Mouse (Mus musculus): ENCODE measurements around the gene Irak4.

Gene Irak4

DNA sequence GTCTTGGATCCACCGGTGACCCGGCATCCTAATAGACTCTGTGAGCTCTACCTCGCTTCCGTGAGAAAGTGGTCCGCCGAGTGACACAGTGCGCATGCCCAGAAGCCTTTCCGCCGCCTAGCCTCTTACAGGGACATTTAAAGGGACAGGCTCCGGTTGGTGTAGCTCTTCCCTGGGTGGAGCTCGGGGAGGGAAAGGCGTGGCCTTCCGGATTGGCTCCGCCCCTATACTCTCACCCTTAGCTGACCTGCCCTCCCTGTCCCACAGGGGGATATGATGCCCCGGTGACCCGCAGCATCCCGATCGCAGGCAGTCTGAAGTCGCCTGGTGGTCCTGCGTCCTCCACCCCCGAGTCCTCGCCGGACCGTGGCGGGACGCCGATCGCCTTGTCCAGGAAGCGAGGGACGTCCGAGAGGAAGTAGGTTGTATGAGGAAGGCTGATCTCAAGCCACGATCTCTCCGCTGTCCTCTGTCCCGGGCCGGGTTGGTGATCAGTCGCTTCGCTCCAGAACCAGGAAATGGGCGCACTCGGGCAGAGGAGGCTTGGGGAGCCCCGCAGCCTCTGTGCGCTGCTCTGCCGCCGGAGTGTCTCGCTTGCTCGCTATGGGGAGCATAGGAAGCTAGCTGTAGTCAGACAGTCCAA, at the start of gene Irak4, which contains the start of gene Pus7l:
Irak4 (plus strand) TSS at position 235 of the 643 bp plus-strand sequence.
Pus7l (minus strand) TSS at position 139 of the 643 bp plus-strand sequence.
- DNase-seq, result peak; percentile 97

DNA sequence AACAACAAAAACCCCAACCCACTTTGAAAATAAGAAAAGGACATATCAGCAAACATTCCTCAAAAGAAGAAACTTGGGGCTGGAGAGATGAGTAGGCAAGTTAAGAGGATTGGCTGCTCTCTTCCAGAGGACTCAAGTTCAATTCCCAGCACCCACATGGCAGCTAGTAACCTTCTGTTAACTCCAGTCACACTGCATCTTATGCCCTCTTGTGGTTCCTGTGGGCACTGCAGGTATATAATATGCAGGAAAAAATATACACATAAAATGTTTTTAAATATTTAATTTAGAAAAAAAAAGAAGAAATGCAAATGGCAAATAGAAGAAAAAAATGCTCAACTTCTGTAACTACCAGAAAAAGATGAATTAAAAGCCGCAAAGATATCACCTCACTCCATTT, 49.0 kb upstream of the Irak4 start:
- DNase-seq, result no peak

DNA sequence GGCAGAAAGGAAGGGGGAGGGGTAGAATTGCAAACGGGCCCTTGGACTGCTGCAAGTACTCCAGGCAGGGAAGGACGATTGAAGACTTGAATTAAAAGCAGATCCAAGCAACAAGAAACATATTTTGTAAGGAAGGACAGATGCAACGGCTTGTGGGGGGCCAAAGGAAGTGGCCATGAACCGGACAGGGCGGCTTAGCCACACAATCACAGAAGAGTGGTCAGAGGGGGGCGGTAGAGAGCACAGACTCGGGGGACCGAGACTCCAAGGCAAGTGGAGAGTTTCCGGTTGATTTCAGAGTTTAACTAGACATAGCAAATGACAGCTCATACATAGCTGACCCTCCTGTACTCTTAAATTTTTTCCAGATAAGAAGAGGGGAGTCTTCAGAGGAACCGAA, 47.5 kb upstream of the Irak4 start:
- no peak for DNase-seq

DNA sequence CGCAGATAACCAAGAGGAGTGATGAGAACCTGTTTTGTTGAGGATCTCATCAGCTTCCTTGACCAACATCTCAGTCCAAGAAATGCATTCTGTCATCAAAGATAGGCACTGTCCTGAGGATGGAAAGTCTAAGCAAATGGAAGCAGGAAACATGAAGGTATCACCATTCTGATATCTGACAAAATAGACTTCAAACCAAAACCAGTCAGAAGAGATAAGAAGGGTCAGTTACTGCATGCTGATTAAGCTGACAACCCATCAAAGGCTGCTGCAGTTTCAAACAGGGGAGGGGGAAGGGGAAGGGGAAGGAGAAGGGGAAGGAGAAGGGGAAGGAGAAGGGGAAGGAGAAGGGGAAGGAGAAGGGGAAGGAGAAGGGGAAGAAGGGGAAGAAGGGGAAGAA, 44.2 kb upstream of the Irak4 start:
- no peak for DNase-seq

DNA sequence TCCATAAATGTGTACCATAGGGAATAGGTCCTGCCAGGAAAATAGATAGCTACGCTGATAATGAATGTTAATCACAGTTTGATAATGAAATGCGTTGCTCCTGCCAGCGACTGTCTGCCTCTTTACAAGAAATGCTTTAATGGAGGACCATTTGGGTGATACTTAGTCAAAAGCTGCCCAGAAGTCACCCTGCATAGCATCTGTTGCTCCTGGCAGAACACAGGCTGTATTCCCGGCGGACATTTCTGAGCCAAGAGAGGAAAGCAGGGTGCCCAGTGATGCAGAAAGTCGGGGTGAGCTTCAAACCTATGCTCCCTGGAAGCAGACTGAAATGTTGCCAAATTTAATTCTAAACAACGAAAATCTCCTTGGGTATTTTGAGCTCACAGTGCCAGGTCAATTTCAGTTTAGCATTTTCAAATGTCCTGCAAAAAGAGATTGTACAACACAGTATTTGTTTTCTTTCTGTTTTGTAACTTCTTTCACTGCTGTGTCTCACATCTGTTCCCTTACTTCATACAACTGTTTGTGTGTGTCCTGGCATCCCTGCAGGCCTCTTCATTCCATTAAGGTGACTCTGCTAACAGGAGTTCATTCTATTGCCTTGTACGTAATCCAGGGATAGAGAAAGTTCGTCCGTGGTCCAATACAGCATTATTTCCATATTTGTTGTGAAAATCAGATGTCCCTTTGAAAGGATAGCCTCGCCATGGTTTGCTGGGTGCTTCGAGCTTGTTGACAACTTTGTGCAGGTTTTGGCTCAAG, 39.8 kb upstream of the Irak4 start:
- DNase-seq, result no peak

DNA sequence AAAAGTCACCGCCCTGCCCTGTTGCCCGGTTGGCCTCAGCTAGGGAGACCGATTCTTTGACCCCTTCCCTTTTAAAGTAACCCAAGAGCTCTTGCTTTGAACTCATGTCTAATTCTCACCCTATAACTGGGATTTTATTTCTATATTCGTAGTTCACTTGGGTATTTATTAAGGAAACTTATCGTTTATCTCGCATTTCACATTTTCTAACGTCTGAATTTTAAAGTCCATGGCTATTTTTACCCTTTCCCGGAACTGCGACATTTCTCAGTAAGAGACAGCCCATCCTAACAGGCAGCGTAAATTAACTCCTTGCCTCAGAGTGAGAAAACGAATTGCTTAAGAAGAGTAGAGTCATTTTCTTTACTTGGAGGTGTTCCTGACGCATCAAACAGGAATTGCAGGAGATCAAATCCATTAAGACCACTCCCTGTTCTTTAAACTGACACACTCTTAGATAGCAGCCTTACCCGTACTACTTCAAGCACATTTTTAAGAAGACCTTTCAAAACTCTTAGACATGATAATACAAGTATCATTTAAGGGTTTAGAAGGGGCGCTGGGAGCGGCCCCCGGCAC, 25.4 kb upstream of the Irak4 start:
- DNase-seq, result no peak

DNA sequence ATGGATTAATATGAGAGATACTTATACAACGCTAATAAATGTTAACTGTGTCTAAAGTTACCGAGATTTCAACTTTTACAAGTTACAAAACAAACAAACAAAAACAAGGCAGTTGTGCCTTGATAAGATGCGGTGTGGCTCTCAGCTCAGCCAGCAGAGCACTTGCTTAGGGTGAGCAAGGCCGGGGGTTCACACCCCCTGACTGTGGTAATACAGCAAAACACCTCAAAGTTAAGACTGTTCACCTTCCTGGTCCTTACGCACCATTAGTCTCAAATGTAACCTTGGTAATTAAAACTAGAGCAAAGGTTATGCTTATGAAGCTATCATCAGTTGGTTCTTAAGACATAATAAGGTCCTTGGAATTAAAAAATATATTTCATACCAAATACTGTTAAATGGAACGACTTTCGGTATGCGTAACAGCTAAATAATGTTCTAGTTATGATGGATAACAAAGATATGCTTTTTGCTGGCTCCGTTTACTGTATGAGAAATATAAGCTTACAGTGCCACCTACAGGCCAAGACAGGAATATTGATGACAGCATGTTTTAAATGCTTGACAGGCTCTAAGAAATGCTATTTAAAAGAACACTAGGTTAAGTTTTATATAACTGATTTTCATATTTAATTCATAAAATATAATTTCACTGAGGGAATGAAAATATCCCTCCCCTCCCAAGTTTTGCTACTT, 23.1 kb upstream of the Irak4 start:
- DNase-seq, result no peak

DNA sequence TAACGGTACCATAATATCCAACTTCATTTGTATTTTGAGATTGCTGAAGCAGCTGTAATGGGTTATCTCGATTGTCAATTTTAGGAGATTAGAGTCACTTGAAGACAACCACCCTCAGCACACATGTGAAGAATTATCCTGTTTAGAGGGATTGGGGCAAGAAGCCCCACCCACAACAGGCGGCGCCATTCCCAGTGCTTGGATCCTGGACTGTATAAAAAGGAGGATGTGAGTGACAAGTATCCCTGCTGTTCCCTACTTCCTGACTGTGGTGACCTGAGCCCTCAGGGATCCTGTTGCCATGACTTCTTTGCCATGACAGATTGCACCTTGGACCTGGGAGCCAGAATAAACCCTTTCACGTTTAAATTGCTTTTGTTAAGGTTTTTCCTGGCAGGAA, 22.5 kb upstream of the Irak4 start:
- no peak for DNase-seq

DNA sequence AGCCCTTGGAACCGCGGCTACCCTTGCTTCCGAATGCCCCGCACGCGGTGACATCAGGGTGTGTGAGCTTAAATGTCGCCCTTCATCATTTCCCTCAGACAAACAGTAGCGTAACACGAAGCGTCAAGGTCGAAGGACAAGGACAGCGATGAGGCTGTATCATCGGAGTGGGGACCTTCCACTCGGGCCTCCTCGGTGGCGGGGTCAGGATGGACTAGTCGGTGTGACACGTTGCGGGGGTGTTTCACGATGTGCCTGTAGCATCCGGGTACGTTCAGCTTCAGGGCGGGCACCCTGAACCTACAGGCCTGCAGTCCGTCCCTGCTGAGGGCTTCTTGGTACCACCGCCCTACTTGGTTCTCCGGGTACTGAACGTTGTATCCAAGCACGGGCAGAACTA, 20.2 kb upstream of the Irak4 start:
- no peak for DNase-seq

DNA sequence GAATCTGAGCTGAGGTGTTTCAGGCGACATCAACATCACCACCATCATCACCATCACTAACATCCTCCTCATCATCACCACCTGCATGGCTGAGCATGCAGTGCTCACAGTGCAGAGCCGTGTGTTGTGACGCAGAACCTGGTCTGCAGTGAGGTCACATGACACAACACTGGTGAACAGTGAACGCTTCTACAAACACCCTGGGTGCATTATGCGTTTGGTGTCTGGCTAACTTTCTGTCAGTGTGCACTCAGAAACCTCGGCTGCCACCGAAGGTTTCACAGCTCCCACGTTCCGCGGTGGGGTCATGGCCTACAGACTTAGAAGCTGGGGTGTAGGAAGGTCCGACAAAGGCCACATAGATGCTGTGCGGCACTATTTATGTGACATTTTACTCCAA, 18.5 kb upstream of the Irak4 start:
- no peak for DNase-seq

DNA sequence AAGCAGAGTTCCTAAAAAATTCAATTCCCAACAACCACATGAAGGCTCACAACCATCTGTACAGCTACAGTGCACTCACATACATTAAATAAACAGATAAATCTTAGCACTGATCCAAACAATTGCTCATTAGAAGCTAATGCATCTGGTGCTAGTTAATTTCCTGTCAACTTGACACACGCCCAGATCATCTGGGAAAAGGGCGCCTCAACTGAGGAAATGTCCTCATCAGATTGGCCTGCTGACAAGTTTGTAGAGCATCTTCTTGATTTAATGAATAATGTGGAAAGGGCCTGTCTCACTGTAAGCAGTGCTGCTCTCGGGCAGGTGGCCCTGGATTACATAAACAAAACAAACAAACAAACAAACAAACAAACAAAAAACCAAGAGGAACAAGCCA, 12.9 kb upstream of the Irak4 start:
- DNase-seq, result no peak

DNA sequence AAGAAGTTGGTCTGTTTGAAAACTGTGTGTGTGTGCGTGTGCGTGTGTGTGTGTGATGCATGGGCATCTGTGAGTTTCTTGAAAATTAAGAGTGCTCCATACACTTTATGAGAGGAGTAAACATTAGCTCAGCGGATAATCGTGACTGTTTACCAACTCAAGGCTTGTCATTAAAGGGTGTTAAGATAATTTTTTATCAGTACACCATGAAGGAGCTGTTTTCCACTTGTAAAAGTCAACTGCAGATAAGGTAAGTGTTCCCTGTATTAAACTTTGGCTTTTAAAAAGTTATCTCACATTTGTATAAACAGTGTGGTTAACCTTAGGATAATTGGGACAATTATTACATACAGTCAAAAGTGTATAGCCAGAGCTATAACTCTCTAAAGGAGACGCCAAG, 11.1 kb upstream of the Irak4 start:
- no peak for DNase-seq

DNA sequence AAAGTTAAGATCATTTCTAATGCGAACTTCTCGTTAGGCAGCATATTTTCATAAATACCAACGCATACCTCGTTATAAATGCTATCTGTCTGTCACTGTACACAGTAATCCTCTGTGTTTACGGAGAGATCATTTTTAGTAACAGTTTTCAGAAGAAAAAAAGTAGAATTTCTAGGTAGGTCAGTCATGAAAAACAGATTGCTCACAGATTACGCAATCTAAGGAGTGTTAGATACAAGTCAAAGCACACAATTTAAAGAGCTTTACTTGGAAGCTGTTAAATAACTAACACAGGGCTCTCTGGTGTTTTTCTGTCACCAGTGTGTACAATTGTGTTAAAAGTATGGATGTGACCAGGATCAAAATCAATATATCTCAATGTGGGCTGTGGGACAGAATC, 10.5 kb upstream of the Irak4 start:
- no peak for DNase-seq

DNA sequence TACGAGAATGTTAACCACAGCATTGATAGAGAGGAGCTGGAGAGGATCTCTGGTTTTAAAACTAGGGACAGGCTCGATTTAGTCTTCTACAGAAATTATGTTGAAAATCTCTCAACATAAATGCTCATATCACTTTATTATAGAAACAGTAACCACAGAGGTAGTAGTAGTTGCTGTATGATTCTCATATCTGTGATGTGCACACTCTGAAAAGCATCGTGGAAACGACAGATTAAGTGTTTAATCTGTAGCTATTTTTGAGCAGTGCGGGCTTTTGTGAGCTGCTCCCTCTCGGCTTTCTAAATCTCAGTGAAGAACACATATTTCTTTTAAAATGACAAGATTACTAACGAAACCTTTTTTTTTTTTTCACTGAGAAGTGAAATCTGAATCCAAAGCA, 7.9 kb upstream of the Irak4 start:
- DNase-seq, result no peak

DNA sequence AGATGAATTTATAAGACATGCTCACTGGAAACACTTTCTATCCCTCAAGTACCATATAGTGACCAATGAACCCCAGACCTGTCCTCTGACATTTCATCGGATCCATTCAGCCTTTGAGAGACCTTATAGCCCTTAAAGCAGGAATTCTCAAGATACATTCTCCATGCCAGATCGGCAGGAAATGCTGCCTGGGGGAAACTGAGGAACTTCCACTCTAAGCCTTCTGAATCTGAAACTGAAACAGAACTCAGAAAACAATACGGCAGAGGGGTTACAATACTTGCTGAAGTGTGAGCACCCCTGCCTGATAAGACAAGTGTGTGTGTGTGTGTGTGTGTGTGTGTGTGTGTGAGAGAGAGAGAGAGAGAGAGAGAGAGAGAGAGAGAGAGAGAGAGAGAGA, 4.1 kb upstream of the Irak4 start:
- no peak for DNase-seq

DNA sequence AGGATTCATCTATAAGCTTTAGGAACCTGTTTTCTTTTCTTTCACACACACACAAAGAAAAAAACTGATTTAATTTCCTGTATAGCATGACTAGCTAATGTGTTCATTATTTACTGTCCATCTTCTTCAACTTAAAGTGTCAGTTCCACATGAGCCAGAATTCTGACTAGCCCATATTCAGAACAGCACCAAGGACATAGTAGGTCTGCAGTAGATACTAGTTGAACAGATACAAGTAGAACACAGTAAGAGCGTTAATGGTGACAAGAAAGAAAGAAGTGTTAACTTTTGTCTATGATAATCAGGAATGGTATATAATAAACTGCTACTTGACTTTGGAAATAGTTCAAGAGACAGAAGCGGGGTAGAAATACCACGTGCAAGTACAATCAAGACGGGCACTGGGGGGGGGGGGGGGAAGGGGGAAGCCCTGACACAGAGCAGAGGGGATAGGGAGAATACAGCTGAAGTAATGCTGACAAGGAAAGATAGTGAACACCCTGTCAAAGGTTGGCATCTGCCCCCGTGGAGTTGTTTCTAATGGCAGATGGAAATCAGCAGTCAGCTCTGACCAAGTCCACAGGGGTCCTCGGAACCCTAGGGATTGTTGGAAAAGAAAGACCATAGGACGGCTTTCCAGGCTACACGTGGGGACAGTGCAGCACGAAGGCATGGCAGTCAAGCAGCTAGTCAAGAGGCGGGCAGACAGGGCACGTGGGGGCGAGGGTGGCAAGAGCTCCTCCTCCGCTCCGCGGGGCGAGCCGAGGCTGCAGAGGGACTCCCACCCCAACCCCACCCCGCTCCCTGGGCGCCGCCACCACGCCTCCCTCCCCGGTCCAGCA, 655 bp upstream of the Irak4 start:
- DNase-seq, result no peak

DNA sequence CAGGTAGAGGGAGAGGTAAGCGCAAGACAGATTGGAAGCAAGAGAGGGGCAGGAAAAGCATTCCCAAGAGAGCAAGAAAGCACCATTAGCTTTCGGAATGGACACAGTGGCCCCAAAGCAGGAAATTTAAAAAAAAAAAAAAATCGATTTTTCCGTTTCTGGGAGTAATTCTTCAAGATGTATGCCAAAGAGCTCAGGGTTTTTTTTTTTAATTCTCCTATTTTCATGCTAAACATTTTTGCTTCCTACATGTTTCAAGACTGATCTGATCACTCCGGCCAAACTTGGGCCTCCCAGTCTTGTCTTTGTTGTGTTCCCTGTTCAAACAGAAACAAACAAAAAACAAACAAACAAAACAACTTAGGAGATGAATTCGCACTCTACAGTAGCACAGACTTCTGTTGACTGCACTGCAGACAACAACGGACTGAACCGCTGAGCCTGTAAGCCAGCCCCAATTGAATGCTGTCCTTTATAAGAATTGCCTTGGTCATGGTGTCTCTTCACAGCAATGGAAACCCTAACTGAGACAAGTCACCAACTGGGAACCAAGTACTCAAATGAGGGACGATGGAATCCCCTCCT, 701 bp downstream of the Irak4 start:
- DNase-seq, result no peak

DNA sequence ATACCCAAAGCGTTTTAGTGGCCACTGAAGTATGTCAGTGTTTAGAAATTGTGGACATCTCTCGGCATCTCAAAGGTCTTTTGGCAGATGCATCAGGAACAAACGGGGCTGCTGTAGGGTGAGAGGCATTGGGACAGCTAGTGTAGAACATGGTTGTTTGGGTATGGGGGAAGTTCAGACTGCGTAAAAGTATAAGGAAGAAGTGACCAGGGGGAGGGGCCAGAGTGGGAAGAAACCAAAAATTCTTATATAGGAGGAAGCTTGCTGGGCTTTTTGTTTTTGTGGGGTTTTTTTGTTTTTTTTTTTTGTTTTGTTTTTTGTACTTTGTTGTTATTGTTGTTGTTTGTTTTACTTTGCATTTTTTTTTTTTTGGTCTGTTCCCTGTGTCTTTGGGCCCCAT, 1.4 kb downstream of the Irak4 start:
- DNase-seq, result no peak

DNA sequence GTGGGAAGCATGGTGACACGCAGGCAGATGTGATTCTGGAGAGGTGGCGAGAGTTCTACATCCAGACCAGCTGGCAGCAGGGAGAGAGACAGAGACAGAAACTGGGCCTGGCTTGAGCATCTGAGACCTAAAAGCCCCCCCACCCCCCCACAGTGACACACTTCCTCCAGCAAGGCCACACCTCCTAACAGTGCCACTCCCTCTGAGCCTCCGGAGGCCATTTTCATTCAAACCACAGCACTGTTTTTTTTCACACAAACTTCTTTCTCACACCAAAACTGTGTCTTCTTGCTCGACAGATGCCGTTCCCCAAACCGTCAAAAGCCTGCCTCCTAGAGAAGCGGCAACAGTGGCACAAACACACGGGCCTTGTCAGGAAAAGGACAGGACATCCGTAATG, 10.1 kb downstream of the Irak4 start:
- no peak for DNase-seq

DNA sequence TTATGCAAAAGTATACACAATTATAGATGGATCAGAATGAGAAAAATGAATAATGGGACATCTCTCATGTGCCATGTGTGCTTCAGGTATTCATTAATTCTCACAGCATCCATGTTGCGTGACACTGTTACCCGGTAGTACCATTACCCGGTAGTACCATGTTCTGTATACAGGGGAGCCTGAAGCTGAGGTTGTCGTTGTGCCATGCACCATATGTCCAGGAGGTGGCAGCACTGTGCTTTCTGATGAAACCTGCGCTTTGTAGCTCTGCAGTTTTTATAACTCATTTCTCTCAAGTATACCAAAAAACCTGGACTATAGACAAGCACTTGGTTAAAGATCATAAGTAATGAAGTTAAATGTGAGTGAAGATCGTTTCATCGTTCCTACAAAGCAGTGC, 14.0 kb downstream of the Irak4 start:
- DNase-seq, result peak; percentile 90

DNA sequence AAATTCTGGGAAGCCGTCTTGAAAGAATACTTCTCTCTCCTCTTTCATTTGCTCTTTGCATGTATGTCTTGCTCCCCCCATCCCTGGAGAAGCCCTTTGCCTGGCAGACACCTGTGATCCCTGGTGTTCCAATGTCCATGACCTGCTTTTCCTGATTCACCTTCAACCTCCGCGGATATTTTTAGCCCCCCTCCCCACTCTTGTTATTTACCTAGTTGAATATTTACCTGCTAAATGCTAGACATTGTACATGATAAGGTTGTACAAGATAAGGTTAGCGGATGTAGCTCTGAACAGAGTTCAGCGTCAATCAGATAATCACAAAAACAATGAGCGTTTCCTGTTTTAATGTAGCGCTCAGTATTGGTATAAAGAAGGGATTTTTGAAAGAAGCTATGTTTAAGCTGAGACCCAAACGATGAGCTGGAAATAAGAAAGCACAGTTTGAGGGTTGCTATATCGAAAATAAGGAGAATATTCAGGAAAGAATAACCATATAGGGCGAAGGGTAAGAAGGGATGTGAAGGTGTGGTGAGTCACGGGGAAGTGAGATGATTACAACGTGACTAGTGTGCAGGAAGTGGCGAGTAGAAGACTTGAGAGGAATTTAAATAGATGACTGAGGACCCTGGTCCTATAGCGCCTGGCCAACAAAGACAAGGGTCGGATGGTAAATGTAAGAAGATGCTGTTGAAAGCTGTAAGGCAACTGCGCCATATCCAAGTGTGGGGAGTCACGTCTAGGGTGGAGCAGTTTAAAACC, 15.6 kb downstream of the Irak4 start:
- no peak for DNase-seq

DNA sequence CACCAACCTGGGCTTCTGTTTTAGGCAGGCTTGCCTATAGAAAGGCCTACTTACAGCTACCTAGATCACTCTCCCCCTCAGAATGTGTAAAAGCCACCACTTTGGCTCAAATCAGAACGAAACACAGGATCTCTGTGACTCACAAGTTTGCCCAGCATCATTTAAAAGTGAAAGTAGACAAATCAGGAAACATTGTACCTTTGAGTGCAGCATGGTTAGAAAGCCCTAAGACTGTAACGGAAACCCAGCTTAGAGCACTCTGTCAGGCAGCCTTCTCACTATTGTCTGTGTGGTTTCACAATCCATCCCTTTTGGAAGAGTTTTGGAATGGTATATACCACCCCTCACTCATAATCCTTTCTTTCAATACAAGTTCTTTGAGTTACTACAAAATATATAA, 21.5 kb downstream of the Irak4 start:
- no peak for DNase-seq

Measured in kidney, adult 18-20 months (tissue).